Mouse (Mus musculus) layer of hippocampus, adult 11-12 months (tissue): ENCODE data around the gene Bank1.

Experiments
- DNase-seq: peaks from one replicate; pipeline ENCODE4 v3.0.0; 2022; ENCODE audit warnings: low spot score

The Bank1 gene

DNA sequence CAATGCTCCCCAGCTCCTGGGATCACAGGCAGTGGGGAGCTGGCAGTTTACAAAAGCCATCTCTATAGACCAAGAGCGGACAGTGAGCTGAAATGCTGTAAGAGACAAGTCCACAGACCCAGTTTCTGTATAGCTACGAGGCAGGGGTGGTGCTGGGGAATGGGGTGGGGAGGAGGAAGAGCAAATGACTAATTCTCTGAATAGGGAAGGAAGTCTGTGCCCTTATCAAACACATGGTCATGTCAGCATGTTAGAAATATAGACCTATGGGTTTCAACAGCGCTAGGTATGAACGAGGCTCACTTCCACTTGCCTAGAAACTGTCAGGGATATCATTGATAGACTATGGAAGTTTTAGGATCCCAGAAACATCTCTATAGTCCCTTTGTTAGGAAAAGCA lies 73.0 kb downstream of the Bank1 start:
- DNase-seq = no peak

DNA sequence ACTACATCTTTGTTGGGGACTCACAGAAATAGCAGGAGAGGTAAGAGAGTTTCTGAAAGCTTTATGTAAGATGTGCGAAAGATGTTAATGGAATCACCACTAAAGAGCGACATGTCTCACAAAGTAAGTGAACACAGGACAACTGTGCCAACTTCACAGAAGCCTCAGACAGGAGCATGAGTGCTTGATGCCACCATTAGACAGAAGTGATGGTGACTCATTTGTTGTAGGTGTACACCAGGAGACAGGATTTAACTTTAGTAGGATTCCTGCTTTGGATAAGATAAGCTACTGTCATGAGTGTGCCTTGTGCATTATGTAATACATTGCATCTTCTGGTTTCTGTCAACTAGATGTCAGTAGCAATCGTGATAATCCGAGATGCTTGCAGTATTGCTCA lies 74.3 kb downstream of the Bank1 start:
- no peak for DNase-seq

DNA sequence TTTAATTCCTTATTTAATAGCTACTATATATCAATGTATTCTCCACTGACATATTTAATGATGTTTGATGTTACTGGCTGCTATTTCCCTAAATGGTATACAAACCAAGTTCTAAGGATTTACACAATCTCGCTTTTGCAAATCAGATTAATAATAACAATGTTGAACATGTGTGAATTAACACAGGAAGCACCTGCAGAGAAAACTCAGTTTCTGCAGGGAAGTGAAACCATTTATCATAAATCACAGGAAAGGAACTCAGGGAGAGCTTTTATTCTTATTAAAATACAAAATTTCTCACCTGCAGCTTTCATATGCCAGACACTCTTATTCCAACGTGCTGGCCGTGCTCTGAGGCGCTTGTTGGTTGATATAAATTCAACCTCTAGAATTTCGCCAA lies 78.5 kb downstream of the Bank1 start:
- DNase-seq = no peak

DNA sequence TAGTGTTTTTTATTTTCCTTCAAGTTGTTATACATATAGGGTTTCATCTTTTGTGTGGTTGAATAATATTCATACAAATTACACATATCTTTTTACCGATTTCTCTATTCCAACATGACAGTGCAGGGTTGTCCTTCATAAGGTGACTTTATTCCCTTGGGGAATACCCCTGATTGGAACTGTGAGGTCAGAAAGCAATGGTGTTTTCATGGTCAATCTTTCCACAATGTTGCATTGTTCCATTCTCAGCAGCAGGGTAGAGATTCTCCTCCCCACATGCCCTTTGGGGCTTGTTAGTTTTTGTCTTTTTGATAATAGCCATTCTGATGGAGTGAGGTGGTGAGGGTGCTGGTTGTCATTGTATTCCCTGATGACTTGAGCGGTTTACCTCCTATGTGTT lies 80.9 kb downstream of the Bank1 start:
- DNase-seq = no peak

DNA sequence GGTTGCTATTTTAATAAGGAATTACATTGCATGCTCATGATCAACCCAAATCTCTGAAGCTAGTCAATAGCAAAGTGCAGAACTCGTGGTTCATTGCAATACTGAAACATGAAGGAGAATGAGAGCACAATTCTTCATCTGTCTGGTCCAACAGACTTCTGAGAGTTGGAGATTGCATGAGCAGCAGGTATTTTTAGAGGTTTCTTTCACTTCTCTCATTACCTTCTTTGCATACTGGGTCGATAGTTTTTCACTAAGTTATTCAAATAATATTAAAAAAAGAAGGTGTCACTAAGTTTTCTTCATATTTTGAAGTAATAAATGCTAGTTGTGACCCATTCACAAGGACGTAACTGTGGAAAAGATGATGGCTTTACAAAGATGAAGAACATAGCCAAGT lies 87.1 kb downstream of the Bank1 start:
- DNase-seq = no peak

DNA sequence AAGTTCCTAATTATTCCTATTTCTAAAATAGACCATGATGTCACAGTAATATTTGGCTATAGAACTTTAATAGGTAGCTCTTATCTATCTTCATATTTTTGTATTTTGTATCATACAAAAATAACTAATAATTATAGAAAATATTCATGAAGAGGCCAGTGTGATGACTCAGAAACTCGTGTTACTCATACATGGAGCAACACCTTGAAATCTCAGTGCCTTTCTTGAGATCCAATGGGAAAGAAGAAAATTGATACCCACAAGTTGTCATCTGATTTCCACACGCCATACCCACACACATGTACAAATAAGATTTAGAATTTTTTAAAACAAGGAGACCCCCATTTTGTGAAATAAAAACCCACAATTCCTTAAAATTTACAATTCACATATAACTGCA lies 92.4 kb downstream of the Bank1 start:
- no peak for DNase-seq

DNA sequence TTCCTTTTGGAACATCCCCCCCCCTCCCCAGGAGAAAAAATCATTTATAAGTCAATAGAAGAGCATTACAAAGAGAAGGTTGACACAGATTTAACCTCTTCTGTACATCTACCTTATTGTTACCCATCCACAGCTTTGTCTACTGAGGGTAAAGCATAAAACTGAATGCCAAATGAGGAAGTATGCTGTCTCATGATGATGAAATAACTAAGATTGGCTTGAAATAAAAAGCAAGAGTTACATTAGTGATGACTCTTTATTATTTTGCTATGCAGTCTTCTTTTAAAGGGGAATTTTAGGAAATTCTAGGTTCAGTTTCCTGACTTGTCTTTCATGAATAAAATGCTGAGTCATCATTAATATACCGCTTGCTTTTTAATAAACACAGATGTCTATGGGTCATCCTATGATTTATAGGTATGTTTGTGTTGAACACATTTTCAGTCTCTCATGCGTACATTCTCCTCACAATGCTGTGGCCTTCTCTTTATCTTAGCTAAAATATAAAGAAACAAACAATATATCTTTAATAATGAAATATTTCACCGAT lies 95.2 kb downstream of the Bank1 start:
- no peak for DNase-seq

DNA sequence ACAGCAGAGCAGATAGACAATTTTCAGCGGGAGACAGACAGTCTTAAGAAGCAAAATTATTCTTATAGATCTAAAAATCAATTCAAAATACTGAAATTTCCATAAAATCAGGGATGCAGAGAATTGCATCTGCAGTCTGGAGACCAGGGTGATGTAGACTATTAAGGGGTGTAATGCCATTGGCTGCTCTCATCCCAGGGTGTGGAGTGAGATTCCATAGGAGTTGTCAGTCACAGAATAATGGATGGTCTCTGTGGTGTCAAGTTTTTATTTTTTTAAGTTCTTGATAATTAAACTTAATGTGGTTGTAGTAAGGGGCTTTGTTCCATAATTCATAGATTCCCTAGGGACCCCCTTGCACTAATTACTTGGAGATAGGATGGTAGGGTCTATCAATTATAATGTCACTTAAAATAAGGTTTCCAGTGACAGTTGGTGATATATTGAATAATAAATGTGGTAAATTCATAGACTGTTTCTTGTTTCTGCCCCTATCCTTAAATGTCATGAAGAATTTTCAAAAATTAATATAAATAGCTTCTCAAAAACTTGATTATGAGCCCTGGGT lies 136.1 kb downstream of the Bank1 start:
- DNase-seq = no peak

DNA sequence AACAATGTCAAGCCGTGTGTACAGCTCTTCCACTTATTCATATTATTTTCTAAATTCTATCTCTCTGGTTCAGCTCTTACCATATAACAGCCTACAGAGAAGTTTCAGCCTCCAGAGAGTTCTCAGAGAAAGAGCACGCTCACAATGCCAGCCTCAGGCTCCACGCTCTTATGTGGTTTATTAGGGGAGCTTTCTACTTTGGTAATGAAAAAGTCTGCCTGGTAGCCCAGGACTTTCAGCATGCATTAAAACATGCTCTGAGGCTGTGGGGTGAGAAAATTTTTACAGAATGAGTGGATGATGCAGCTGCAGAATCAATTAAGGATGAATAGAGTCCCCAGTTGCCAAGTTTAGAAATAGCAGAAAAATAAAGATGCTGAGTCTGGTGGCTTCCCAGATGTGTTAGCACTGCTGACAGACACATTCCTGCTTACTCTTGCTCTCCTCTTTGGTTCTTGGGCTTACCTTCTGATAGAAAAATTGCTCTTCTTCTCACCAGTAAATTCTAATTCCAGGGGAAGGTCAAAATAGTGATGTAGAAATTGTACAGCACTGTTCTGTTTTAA lies 139.2 kb downstream of the Bank1 start:
- no peak for DNase-seq

DNA sequence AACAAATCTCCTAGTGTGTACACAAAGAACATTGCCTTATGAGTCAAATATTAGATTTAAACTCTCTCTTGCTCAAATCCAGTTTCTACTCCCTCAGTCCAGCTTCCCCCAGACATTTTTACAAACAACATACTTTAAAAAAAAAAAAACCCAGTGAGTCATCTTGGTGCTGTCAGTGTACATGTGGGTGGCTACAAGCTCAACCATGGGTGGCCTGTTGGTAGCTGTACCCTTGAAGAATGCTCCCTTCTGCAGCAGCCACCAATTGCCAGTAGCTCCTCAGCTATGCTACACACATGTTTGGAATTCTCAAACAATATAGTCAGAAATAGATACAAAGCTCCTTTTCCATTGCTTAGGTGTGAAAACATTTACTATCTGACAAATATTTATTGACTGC lies 154.2 kb downstream of the Bank1 start:
- no peak for DNase-seq

DNA sequence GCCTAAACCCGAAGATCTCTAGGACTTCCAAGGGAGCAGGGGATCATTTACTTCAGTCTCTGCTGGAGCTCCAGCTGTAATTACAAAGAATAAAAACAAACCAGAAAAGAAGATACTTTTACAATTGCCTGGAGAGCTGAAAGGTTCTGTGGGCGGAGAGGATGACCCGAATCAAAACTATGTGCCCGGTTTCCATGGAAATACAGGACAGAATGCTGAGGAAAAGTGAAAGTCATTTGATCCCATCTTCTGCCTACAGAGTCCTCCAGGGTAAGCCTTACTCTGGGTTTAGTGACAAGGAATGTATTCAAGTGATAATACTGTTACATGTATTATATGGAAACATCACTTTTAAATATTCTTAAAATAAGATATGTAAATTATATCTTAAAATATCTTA lies 157.8 kb downstream of the Bank1 start:
- no peak for DNase-seq

DNA sequence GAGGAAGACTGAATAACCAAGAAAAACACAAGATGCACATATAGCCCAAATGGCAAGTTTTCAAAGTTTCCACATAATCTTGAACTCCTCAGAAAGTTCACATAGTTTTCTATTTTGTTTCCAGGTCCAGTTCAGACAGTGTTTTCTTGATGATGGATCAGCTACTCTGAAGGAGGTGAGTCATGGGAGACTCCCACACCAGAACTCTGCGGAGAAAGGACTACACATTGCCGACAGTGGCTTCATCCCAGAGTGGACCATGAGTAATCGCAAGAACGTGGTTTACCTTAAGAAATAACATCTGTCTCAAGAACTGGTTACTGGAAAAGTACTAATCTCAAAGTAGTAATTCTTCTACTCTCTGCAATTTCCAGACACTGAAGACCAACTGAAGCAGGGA lies 159.2 kb downstream of the Bank1 start:
- no peak for DNase-seq

DNA sequence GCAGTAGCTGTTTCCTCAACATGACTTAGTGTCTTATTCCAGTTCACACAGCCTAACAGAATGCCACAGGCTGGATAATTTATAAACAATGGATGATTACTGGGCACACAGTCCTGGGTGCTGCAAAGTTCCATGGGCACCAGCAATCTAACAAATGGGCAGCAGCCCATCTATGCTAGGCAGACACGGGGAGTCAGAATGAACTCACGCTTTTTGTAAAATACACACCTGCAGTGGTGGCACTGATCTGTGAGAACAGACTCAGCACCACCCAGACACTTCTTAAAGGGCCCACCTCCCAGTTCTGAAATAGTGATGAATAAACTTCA lies 159.9 kb downstream of the Bank1 start:
- DNase-seq = no peak

DNA sequence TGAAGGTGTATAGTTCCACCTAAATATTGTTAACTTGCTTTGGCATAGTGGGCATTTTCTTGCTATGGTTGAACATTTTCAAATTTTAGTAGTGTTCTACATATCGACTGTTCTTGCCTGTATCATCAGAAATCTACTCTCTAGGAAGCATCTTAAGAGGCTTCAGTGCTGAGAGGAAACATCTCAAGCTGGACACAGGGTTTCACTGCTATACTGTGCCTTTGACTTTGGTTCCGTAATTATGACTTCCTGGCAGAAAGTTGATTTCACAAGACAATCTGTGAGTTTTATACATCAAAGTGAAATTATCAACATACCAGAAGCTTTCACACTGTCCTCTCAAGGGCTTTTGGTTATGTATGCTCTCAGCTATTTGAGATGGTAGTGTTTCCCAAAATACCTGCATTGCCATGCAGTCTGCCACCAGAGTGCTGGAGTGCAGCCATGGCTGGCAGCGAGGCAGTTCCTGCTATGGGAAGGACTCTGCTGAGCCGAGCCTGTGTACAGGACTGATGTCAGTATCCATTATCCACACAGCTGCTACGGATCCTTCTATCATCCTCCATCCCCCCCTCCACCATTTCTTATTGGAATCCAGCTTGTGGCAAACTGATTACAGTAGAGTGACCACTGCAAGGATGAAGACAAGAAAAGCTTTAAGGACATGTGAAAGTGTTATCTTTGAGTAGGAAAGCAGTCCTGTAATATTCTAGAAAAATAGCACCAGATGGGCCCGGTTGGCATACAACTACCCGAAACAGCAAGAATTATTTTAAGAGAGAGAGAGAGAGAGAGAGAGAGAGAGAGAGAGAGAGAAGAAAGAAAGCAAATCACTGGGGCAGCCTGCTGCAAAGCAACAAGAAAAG lies 160.5 kb downstream of the Bank1 start:
- peak; percentile 72 for DNase-seq

DNA sequence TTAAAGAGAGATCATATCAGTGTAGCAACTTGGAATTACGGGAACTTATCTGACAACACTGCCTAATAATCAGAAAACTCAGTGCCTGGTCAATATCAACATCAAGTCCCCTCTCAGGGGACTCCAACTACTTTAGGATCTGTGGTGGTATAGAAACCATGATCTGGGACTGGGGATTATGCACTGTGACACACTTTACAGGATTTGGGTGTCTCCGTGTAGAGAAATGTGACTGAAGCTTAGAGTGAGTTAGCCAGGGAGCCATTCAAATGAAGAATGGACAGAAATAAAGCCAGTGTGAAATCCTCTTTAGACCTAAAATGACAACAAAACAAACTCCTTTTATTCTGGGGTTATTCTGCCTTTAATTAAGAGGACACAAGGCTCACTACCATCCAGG lies 167.8 kb downstream of the Bank1 start:
- DNase-seq = no peak

DNA sequence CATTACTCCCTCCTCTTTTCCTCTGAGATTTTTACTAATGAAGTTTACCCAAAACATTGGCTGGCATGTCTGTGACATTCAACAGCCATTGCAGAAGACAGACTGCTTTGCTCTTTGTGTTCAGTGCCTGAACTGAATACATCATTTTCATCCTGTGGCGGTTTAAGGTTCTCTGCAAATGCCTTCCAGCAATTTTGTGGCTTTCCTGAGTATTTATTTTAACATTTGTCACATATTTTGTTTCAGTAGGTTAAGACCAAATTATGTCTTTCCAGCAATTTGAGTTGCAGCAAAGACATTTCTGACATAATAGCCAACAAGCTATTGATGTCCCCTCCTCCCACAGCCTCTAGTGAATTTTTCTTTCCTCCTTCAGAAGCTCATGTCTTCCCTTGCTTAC lies 170.3 kb downstream of the Bank1 start:
- DNase-seq = no peak

DNA sequence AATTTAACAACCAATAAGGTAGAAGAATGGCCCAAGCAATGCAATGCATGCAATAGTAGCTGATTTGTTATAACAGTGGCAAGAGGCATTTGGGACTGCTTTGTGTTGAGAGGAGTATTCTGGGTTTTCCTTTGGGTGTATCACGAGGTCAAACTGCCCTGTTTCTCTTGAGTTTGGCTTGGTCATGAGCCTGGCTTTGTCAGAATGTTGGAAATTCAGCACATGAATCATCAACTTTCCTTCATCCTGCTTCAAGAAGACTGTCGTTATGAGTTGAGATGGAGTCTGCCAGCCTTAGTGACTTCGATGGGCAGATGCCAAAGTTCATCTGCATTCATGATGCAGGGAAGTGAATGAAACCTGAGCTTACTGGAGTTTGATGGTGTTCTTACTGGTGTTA lies 175.0 kb downstream of the Bank1 start:
- no peak for DNase-seq

DNA sequence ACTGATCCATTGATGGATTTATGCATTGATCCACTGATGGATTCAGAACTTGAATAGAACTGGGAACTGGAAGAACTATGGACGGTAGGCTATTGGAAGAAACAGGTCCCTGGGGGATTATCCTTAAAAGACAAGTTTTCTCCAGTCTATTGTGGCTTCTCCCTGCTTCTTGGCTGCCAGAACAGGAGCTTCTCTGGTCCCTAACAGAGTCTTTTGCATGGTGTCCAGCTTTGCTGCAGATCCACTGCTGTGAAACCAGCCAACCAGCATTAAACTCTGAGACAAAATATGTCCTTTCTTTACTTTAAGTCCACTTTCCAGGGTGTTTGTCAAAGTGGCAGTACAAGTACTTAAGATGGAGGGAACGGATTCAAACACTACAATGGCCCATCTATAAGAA lies 178.7 kb downstream of the Bank1 start:
- DNase-seq = no peak

DNA sequence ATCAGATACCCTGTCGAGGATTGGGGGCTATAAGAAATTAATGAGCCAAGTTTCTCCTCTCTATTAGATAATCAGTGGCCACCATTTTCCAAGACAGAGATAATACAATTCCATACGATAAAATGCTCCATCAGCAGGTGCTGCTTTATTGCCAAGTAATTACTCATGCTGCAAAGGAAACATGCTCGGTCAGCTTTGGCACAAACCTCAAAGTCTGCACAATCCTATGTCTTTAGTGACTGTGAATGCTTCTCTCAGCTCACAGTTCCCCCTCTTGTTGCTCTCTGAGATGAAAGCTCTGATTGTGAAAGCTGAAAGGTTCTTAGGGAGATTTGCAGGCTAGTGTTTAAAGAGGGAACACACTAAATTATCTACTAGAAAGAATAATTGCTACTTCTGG lies 193.9 kb downstream of the Bank1 start:
- no peak for DNase-seq

DNA sequence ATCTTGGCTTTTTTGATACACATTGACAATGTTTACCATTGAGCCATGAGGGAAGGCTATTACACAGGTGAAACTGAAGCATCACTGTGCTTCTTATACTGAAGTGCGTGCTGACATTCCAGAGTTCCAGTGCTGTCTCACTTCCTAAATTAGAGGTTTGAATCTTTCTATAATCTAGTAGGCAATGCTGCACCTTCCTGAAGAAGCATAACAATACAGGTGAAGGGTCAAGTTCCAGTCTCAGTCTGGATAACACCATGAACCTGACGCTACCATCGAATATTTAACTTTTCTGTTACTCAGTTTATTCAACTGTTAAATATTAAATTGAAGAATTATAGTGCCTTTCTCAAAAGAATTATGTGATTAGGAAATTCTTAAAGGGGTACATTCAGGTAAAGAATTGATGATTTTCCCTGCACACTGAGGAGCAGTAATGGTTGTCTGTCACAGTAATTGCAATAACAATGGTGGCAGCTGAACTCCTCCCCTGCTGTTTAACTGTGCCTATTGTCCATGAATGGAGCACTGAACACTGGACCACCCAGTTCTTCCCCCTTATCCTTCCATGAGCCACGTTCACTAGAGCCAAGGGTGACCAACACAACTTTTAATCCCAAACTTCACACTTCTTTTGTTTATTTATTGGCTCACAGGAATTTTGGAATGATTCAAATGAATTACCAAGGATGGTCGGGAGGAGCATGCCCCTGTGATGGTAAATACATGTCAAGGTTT lies 210.2 kb downstream of the Bank1 start:
- DNase-seq = no peak

DNA sequence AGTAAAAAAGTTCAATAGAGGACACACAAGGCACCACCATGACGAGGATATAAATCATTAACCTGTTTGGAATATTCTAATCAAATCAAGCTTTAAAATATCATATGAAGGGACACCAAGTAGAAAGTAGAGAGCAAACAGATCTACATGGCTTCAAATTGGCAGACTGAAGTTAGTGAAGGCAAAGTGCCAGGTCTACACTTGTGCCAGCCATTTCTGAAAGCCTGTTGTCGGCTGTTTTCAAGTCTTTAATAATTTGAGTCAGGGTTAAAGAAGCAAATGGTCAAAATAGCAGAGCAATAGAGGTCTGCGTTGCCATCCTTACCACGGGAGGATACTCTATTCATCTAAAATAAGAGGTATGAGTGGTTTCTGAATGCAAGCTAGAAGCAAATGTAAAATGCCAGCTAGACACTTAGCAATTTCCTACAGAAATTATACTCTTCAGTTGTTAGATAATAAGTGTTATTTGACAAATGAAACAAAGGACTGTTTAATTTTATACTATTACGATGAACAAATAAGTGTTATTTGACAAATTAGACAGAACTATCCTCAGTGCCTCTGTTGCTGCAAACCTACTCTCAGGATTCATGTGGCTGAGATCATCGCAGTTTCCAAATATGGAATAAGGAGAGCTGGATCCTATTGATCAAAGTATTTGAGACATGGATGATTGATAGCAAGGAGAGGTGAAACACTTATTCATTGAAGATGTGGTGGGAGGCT lies 216.3 kb downstream of the Bank1 start:
- peak; percentile 13 for DNase-seq

DNA sequence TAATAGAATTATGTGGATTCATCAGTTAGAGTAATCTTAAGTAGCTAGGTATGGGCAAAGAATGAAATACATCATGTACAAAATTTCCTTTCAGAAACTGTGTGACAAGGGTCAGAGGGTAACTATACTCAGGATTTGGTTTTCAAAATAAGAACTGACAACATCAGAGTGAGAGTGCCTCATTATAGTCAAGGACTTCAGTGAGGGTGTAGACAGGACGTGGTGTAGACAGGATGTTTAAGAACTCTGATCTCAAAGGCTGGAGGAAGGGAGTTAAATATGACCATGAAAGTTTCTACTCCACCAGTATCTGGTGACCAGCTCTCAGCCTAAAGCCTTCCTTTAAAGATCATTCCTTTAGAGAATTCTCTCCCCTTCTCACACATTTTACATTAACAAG lies 219.4 kb downstream of the Bank1 start:
- DNase-seq = no peak
